Mouse (Mus musculus) urinary bladder, adult 18-20 months (tissue): ENCODE measurements around the gene Abtb2.

ENCODE experiments used
- DNase-seq, 2 experiments: peaks; one replicate each; pipeline ENCODE4 v3.0.0; 2022; ENCODE audit warnings: low spot score in 2 of 2, mixed read lengths in 2 of 2

Abtb2 gene

DNA sequence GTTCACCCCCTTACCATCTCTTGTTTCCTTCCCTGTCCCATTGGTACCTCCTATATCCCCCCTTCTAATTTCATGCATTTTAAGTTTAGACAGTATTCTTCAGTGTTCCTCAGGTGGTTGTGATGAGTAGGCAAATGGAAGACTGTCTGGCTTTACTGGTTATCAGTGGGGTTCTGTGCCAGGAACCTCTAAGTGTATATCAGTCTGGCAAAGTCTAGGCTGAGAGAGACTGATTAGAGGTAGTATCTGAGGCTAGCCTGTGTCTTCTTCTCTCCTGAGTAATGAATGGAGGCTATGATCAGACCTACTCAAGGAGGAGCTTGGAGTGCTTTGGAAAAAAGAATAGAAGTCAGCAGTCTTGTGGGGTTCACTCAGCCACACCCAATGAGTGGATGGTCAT is 18.0 kb downstream of the Abtb2 start:
- no peak for DNase-seq

DNA sequence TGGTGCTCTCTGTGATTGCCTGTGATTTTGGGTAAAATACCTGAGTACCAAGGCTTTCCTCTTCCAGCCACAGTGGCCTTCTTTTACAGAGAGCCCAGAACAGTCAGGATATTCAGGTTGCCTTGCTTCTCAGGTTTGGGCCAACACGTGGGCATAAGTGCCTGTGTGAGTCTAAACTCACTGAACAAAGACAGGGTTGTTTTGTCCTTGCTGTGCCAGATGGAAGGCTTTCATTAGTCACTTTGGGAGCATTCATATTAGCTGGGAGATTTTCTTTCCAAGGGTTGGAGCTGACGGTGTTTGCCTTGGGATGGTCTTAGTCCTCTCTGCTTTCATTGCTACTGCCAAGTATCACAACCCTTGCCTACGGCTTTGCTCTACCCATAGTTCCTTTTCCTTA is 20.3 kb downstream of the Abtb2 start:
- no peak for DNase-seq

- DNase-seq = no peak
Measured at GRCm38 (mm10) chr2:103588776-103589175, 22.7 kb downstream of the Abtb2 start.

DNA sequence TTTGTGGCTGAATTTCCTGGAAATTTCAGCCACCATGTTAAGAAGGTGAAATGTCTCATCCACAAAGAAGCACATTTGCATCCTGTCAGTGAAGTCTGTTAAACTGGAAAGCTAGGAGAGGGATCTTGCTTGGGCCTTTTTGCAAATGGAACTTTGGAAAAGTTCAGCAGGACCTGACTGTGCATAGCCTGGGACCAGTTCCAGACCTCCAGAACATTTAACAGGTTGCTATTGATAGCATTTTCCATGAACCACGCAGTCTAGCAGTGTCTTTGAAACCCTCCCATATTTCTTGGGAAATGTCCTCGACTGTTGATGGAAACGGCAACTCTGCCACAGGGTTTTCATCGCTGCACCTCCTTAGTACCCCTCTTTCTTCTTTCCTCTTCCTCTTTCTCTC is 23.3 kb downstream of the Abtb2 start:
- no peak for DNase-seq

GRCm38 (mm10) chr2:103590645-103591044 is 24.5 kb downstream of the Abtb2 start:
- no peak for DNase-seq

GRCm38 (mm10) chr2:103591742-103592590 is 25.9 kb downstream of the Abtb2 start:
- DNase-seq = no peak

- DNase-seq = no peak
Measured at GRCm38 (mm10) chr2:103592591-103592929, 26.4 kb downstream of the Abtb2 start.

- DNase-seq = no peak
Measured at GRCm38 (mm10) chr2:103594592-103595011, 28.5 kb downstream of the Abtb2 start.

GRCm38 (mm10) chr2:103595028-103595651 is 29.0 kb downstream of the Abtb2 start:
- DNase-seq = no peak

- DNase-seq = no peak
Measured at GRCm38 (mm10) chr2:103599296-103599695, 33.2 kb downstream of the Abtb2 start.

DNA sequence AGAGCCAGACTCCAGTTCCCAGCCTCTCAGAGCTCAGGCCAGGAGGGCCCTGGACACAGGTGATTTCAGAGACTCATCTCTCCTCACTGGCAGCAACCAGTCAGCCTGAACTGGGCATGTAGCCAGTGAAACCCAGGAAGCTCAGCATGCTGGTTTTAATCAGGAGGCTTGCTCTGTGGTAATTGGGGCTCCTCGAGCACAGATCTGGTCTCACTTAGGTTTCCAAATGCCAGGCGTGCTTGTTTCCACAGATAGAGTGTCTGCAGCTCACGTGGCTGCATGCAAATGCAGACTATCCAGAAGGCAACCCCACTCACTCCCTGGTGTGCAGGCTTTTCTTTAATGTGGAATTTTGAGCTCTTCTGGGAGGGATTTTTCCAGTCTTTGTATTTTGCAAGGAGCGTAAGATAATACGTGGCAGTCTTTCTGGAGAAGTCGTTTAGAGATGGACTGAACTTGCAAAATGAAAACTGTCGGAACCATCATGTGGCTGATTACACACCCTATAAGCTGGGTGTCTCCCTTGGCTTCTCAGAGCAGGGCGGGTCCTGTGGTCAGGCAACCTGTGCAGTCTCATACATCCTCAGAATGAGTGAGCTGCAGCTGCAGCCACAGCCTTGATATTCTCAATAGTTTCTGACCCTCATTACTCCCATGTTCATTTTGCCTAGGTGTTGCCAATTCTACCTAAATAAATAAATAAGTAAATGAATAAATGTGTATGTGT is 34.2 kb downstream of the Abtb2 start:
- no peak for DNase-seq

DNA sequence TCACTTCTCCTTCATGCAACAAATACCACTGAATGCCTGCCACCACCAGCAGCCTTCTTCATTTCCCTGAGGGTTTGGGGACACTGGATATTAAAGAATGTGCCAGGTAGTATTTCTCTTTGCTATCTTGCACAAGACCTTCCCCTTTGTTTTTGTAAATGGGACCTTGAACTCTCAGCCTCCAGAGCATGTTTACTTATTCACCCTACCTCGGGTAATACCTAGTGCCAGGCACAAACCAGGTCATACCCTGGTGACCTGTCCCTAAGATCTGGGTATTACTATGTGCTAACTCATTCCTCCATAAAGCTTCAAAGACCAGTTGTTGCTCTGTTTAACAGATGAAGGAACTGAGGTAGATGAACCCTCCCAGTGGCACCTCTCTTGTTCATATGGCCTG is 35.0 kb downstream of the Abtb2 start:
- no peak for DNase-seq

- DNase-seq = no peak
Measured at GRCm38 (mm10) chr2:103601531-103601930, 35.4 kb downstream of the Abtb2 start.

DNA sequence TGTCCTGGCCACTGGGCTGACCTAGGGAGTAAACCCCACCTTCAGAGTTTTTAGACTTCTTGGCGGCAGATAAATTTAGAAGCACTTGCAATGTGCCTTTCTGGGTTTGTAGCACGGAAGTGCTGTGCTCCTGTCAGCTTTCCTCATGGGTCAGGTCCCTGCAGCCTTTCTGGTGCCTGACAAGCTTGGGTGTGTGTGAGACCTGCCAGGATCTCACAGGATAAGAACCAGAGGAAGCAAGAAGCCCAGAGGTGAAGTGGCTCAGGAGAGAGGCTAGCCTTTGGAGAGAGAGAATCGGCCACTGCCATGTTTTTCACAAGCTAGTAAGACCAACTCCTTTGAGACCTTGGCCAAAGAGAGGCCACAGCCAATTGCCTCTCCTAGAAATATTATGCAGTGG is 37.1 kb downstream of the Abtb2 start:
- no peak for DNase-seq

- no peak for DNase-seq
Measured at GRCm38 (mm10) chr2:103603869-103604268, 37.8 kb downstream of the Abtb2 start.

- no peak for DNase-seq
Measured at GRCm38 (mm10) chr2:103605805-103606498, 39.8 kb downstream of the Abtb2 start.

GRCm38 (mm10) chr2:103607926-103608325 is 41.8 kb downstream of the Abtb2 start:
- DNase-seq = no peak

DNA sequence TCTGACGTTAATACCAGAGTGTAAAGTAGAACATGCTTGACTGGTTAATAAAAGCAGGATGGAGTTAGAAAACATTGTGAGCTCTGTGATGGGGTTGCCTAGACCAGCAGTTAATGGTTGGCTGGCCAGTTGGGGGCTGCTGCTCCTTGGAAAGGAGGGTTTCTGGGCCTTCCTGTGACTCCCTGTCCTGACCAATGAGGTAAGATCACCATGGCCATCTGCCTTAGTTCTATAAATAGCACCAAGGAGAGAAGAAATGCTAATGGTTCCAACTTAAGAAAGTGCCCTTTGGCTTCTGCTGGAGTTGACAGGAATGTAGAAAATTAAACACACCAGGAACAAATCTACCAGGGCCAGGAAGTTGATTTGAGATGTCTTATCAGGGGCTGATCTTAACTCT is 42.8 kb downstream of the Abtb2 start:
- no peak for DNase-seq

- DNase-seq = no peak
Measured at GRCm38 (mm10) chr2:103609499-103609898, 43.4 kb downstream of the Abtb2 start.

- no peak for DNase-seq
Measured at GRCm38 (mm10) chr2:103610831-103611535, 44.9 kb downstream of the Abtb2 start.

DNA sequence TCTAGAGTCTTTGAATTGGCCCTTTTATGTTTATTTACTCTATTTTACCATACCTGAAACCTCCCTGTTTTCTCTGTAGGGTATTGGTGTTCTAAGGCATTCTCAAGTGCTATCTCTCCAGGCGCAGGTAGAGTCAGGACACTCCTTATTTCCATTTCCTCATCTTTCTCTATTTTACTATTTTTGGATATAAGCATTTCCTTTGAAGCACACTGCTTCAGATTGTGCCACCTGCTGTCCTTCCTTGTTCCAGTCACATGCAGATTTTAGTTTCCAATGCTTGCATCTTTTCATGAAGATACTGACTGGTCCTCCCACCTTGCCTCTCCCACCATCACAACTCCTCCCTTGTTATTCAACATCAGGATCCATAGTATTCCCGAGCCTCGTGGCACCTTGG is 47.8 kb downstream of the Abtb2 start:
- no peak for DNase-seq

GRCm38 (mm10) chr2:103615028-103615427 is 48.9 kb downstream of the Abtb2 start:
- DNase-seq = no peak
